ENCODE assay signal across 8 mouse cellular contexts in genomic region chr19:10525910-10526309, GRCm38 (mm10). TPM values are rescaled to one million over a fixed set of nuclear protein-coding genes. Genes with fewer than 3 reads are reported as not detected.
DNase-seq lines count a peak whose midpoint lies in the region; ATAC-seq and TF ChIP-seq lines count a peak whose summit lies in the region.

TSS of gene Sdhaf2 (minus strand) at chr19:10526142.

- peak within 1 kb of the TSS; percentile 98 for H3K9ac ChIP-seq in embryonic facial prominence, embryonic 12.5 days
- peak within 1 kb of the TSS; percentile 98 for H3K9ac ChIP-seq in liver, postnatal 0 days (replicated peaks)

- DNase-seq in cerebellum, adult 11-12 months = no peak
- peak; percentile 9 for DNase-seq in WW6 (ENCODE audit: low read depth, low spot score)
- DNase-seq in heart, embryonic 10.5 days (ENCODE audit: low spot score) = no peak
- peak; percentile 53 for DNase-seq in layer of hippocampus, adult 11-12 months (ENCODE audit: low spot score)
- DNase-seq in liver, postnatal 0 days = peak; percentile 47
- DNase-seq in retina, adult 2 months (ENCODE audit: low read depth, low spot score) = peak; percentile 32

- no peaks in the 10 kb centered on the region for H3K27me3 ChIP-seq in embryonic facial prominence, embryonic 12.5 days
- no peaks in the 10 kb centered on the region for H3K27me3 ChIP-seq in heart, embryonic 10.5 days (ENCODE audit: insufficient read depth, poor library complexity, severe bottlenecking)
- no peaks in the 10 kb centered on the region for H3K27me3 ChIP-seq in liver, postnatal 0 days (ENCODE audit: insufficient read depth, low read length)

- peaks cover 20% of the 10 kb centered on the region for H3K36me3 ChIP-seq in embryonic facial prominence, embryonic 12.5 days
- H3K36me3 ChIP-seq in heart, embryonic 10.5 days = peaks cover 32% of the 10 kb centered on the region
- H3K36me3 ChIP-seq in liver, postnatal 0 days (replicated peaks; ENCODE audit: insufficient read depth, low read length) = peaks cover 29% of the 10 kb centered on the region

- peak within 1 kb of the TSS; percentile 67 for H3K4me2 ChIP-seq in embryonic facial prominence, embryonic 12.5 days (replicated peaks)
- H3K4me2 ChIP-seq in liver, postnatal 0 days (ENCODE audit: low read depth, low read length) = peak within 1 kb of the TSS; percentile 75

- peaks cover 11% of the 10 kb centered on the region for H3K4me1 ChIP-seq in embryonic facial prominence, embryonic 12.5 days
- H3K4me1 ChIP-seq in heart, embryonic 10.5 days = peaks cover 24% of the 10 kb centered on the region
- peaks cover 32% of the 10 kb centered on the region for H3K4me1 ChIP-seq in liver, postnatal 0 days (ENCODE audit: insufficient read depth)

- TF ChIP-seq EP300 in liver, postnatal 0 days (IDR thresholded peaks at IDR 0.05; ENCODE audit: low read depth) = no peak

- under 1% methylated on average over 11 of the region's 11 CpGs for WGBS in embryonic facial prominence, embryonic 12.5 days
- under 1% methylated on average over 11 of the region's 11 CpGs for WGBS in heart, embryonic 10.5 days
- WGBS in liver, postnatal 0 days (ENCODE audit: insufficient replicate concordance) = 0% methylated on average over 11 of the region's 11 CpGs

- peak within 1 kb of the TSS; percentile 94 for H3K4me3 ChIP-seq in embryonic facial prominence, embryonic 12.5 days
- peak within 1 kb of the TSS; percentile 90 for H3K4me3 ChIP-seq in heart, embryonic 10.5 days
- peak within 1 kb of the TSS; percentile 88 for H3K4me3 ChIP-seq in liver, postnatal 0 days (ENCODE audit: low read depth, low read length)

- H3K27ac ChIP-seq in embryonic facial prominence, embryonic 12.5 days = peak within 1 kb of the TSS; percentile 99
- peak within 1 kb of the TSS; percentile 100 for H3K27ac ChIP-seq in heart, embryonic 10.5 days
- peak within 1 kb of the TSS; percentile 99 for H3K27ac ChIP-seq in liver, postnatal 0 days (ENCODE audit: low read depth)

- no peaks in the 10 kb centered on the region for H3K9me3 ChIP-seq in embryonic facial prominence, embryonic 12.5 days
- no peaks in the 10 kb centered on the region for H3K9me3 ChIP-seq in heart, embryonic 10.5 days
- H3K9me3 ChIP-seq in liver, postnatal 0 days (ENCODE audit: low read length) = no peaks in the 10 kb centered on the region

- peak; percentile 72 for TF ChIP-seq CTCF in liver, postnatal 0 days (IDR thresholded peaks at IDR 0.05; ENCODE audit: low read depth)

- 0 out of 2 replicates have a peak, but pooled peaks have one; percentile 16 for ATAC-seq in cerebellum, adult (ENCODE audit: insufficient number of reproducible peaks, low FRiP score, low TSS enrichment)
- no peak for ATAC-seq in embryonic facial prominence, embryonic 12.5 days (ENCODE audit: insufficient number of reproducible peaks, insufficient read depth, low FRiP score, low TSS enrichment)
- ATAC-seq in liver, postnatal 0 days = no peak

RNA-seq across cellular contexts. Expression of gene Sdhaf2, which starts in this region (rescaled TPM):
- polyA plus RNA-seq in embryonic facial prominence, embryonic 12.5 days (2016; fragmentation: Nextera tagmentation; extraction: Ambion mirVana) = 57.0 and 58.8 TPM in 2 replicates
- polyA plus RNA-seq in heart, embryonic 10.5 days (2016; fragmentation: Nextera tagmentation; extraction: Ambion mirVana) = 58.6 and 64.6 TPM in 2 replicates
- polyA plus RNA-seq in liver, postnatal 0 days (2015; fragmentation: Nextera tagmentation; extraction: Ambion mirVana) = 23.6 and 25.4 TPM in 2 replicates

Comparison
In these comparisons a context has a peak if more than half of its experiments do, and no peak if none do; other contexts are left out.
1. DNase-seq: peak in WW6 (single experiment), layer of hippocampus, adult 11-12 months (single experiment), liver, postnatal 0 days (single experiment) and retina, adult 2 months (single experiment); none in cerebellum, adult 11-12 months (single experiment) and heart, embryonic 10.5 days (single experiment).
2. Peak in every context shown above with its lines, with median percentiles within 50 percentile points of each other: H3K27ac ChIP-seq and H3K4me3 ChIP-seq.